Mouse (Mus musculus): ENCODE results near the gene Psma5.

Gene Psma5

GRCm38 (mm10) chr3:108282401-108283240 is 25.9 kb downstream of the Psma5 start:
- peak; percentile 42 for DNase-seq (ENCODE audit: low read depth, low spot score)

GRCm38 (mm10) chr3:108283241-108283561 is 26.5 kb downstream of the Psma5 start:
- no peak for DNase-seq (ENCODE audit: low read depth, low spot score)

DNA sequence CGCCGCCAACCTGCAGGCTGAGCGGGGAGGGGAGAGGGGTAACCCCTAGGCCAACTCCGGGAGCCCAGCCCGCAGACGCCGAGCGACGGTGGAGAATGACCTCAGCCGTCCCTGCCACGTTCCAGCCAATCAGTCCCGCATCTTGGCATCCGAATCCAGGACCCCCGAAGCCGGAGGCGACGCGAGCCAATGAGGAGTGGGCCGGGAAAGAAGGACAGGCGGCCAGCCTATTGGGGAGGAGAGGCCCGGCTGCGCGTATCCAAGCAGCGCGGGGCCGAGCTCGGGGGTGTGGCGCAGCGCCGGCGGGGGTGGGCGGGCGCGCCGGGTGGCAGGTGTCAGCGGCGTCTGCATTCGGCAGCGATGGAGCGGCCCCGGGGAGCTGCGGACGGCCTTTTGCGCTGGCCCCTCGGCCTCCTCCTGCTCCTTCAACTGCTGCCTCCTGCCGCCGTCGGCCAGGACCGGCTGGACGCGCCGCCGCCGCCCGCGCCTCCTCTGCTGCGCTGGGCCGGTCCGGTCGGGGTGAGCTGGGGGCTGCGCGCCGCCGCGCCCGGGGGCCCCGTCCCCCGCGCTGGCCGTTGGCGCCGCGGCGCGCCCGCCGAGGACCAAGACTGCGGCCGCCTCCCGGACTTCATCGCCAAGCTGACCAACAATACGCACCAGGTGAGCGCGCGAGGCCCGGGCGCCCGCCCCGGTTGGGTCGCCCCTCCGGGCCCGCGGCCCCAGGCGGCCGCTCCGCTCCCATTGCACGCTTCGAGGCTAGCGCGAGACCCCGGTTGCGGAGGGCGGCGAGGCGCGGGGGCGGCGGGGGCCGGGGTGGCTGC is 27.3 kb downstream of the Psma5 start, which contains the start of gene Sort1:
Gene Sort1, plus strand, starts transcription at position 302 of the 821 bp plus-strand sequence.
- DNase-seq (ENCODE audit: low read depth, low spot score), result peak; percentile 81

GRCm38 (mm10) chr3:108285078-108285711 is 28.5 kb downstream of the Psma5 start:
- DNase-seq (ENCODE audit: low read depth, low spot score), result no peak

DNA sequence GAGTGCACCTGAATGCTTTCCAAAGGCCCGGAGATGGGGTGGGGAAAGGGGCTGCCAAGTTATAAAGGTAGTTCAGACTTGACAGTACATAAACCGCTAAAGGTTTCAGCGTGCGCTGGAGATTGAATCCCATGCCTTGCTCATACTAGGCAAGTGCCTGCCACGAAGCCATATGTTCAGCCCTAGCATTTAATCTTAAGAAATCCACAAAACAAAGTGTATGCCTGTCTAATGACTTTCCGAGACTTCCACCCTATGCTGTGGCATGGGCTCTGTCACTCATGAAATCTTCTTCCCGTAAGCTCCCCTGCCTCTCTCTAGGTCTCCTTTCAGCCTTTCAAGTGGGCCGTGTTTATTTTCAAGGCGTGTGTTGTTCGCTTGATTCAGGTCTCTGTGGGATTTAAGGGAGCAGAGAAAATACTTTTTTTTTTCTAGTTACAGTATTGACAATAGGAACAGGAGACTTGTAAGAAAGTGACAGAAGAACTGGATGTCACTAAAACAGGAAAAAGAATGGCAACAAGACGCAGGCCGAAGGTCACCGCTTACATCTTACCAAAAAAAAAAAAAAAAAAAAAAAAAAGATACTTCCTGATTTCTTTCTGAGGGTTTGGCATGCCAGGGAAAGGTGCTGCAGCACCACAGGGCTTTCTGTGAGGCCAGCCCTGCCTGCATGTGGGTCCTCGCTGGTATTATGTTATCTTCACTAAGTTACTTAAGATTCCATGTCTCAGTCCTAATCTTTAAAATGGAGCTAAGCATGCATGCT is 30.1 kb downstream of the Psma5 start:
- no peak for DNase-seq (ENCODE audit: low read depth, low spot score)

DNA sequence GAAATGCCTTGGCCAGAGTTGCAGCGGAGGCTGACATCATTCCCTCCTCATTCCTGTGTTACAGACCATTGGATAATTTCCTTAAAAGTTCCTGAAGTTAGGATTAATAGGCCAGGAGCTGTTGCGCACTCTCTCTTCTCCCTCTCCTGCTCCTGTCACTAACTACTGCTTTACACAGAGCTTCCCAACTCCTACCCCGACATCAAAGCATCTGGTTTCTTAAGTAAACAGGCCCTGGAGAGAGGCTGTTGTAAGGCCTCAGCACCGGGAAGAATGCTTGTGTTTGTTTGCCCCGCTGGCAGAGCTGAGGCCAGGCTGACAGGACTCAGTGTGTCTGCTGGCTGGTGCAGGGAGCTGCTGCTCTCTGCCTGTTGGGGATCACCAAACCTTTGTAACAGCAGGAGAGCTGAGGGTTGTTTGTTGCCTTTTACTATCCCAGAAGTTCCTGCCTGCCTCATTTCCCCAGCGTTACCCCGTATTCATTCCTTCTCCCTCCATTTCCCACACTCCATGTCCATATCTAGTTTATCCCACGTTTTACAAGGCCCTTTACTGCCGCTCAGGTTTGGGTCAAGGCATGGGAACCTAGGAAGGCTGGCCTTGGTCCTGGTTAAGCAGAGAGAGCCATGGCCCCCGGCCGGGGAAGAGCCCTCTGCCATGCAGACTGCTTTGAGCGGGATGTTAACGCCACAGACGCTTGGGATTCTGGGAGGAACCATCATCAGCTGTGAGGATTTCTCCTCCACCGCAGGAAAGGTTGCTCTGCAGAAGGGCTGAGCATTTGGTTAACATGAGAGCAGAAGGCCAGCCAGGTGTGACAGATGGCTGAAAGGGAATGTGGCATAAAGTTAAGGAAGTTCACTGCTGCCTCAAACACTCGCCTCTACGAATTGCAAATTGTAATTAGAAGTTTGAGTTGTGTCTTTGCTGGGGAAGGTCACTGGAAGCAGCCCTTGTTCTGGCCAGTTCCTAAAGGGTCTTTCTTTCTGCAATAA is 31.4 kb downstream of the Psma5 start:
- no peak for DNase-seq (ENCODE audit: low read depth, low spot score)

DNA sequence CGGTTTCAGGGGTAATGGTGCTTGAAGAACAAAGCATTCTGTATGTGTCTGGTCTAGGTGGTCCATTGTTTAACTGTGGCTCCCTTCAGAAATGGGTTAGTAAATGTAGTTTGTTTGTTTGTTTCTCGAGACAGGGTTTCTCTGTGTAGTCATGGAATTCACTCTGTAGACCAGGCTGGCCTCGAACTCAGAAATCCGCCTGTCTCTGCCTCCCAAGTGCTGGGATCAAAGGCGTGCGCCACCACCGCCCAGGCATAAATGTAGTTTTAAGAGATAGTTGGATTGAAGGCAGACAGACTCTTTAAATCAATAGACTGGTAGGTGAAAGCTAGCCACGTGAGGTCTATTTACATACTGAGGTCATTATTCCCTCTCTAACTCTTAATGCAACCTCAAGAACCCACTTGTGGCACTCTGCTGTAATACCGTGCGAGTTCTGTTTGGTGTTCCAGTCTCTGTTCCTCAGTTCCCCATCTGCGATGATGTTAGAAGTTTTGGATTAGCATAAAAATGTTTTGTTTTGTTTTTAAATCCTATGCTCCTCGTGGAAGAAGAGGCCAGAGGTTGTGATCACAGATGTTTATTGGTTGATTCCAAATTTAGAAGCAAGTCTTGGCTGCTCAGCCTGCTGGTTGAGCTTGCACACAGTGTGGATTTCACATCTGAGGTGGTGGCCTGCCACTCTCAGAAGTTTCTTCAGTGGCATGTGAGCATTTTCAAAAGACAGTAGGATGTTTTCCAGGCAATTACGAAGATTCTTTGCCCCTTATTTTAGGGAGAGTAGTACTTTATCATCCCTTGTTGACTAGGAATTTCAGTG is 32.8 kb downstream of the Psma5 start:
- no peak for DNase-seq (ENCODE audit: low read depth, low spot score)

GRCm38 (mm10) chr3:108291036-108291799 is 34.5 kb downstream of the Psma5 start:
- DNase-seq (ENCODE audit: low read depth, low spot score), result no peak

- DNase-seq (ENCODE audit: low read depth, low spot score), result no peak
Measured at GRCm38 (mm10) chr3:108294398-108294797, 37.7 kb downstream of the Psma5 start.

- no peak for DNase-seq (ENCODE audit: low read depth, low spot score)
Measured at GRCm38 (mm10) chr3:108295379-108296219, 38.9 kb downstream of the Psma5 start.

DNA sequence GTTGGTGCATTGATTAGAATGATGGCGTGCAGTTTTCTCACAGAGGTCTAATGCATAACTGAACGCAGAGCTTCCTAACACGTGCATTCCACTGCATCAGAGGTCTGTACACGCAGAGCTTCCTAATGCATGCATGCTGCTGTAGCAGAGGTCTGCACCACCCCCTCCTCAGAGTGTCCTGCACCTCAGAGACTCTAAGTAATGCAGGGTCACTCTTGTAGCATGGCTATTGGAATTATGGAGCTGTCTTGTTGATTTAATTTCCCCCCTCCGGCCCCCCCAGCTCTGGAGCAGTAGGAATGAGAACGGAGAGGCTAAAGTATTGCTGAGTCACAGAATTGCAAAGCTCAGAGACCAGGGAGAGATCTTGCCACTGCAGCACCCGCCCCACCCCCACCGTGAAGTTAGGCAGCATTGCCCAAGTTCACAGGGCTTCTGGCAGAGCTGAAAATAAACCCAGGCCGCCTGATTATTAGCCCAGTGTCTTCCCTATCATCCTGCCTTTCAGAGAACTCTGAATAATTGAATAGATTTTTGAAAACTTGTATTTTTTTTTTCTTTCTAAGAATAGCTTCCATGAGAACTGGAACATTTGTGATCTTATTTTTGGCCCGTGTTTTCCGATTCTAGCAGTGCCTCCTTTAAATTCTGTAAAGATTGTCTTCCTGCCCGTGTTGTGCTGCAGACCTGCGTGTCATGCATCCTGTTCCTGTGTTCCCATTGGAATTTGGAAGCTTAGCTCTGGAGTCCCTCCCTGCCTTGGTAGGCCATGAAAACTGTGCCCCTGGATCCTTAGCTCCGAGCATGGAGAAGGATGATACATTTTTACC is 39.7 kb downstream of the Psma5 start:
- no peak for DNase-seq (ENCODE audit: low read depth, low spot score)

GRCm38 (mm10) chr3:108297050-108297419 is 40.3 kb downstream of the Psma5 start:
- no peak for DNase-seq (ENCODE audit: low read depth, low spot score)

DNA sequence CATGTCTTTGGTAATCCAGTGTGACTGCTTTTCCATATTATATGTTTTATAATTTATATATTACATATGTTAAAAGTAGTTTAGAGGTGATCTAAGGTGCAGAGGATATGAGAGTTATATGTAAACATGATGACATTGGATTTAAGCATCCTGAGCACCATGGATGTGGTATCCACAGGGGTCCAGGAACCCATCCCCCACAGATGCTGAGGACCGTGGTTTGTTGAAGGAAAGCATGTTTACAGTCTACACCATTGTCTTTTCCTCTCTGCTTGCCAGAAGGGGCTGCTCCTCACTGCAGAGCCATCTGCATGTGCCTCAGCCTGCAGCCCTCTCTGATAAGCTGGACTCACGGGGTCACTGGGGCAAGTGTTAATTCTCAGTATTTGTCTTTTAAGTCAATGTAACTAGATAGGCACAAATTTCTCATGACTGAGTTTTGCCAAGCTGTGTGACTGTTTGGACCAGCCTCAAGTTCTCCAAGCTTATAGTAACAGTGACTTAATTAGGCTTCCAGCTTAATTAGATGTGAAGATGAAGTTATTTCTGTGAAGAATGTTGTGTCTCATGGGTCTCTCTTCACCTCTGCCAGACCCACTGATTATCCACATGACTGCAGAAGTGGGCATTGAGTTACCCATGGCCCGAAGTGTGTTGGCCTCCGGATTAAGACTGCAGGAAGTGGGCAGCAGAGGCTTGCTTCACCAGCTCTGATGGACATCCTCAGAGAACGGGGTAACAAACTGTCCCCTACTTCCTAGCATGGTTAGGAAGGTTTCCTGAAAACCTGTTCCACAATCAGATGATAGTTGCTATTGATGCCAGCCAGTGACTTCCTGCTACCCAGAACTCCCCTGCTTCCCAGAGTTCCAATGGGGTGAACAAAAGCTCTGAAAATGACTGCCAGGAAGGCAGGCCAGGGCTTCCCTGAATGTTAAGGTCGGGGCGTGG is 41.2 kb downstream of the Psma5 start:
- DNase-seq (ENCODE audit: low read depth, low spot score), result no peak

GRCm38 (mm10) chr3:108300455-108301030 is 43.8 kb downstream of the Psma5 start:
- DNase-seq (ENCODE audit: low read depth, low spot score), result no peak

DNA sequence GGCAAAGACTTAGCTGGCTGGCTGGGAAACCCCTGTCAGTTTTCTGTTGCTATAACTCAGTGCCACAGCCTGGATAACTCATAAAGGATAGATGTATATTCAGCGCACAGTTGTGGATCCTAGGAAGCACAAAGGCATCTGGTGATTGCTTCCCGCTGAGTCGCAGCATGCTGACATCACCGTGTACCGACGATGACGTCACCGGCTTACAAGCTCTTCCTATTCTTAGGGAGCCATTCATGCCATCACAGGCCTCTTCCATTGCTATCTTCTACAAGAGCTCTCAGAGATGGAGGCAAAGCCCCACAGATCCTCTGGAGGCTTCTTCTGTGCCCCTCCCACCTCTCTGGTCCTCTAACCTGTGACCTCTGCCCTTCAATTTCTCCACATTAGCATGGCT is 47.0 kb downstream of the Psma5 start:
- DNase-seq (ENCODE audit: low read depth, low spot score), result no peak

Data from retina, postnatal 7 days (tissue).